Mouse (Mus musculus): ENCODE data around the gene Wfdc15a. TPM values are rescaled to one million over a fixed set of nuclear protein-coding genes. Genes with fewer than 3 reads are reported as not detected.

Gene Wfdc15a
- 0.41 TPM in 1 of 2 replicates, not detected in the other for polyA plus RNA-seq (2015; fragmentation: Nextera tagmentation; extraction: Ambion mirVana)

GRCm38 (mm10) chr2:164199626-164200327 lies at the start of gene Wfdc15a:
Gene Wfdc15a, minus strand, starts transcription at chr2:164200130.

GRCm38 (mm10) chr2:164238366-164238765 lies 38.4 kb upstream of the Wfdc15a start, which contains the start of gene Svs2:
Gene Svs2, minus strand, starts transcription at chr2:164238466.

GRCm38 (mm10) chr2:164221522-164221921 lies 21.6 kb upstream of the Wfdc15a start, which contains the start of gene Wfdc15b:
Gene Wfdc15b, minus strand, starts transcription at chr2:164221660.

GRCm38 (mm10) chr2:164190576-164190975 lies 9.4 kb downstream of the Wfdc15a start, which contains the start of gene Wfdc12:
Gene Wfdc12, minus strand, starts transcription at chr2:164190608.

GRCm38 (mm10) chr2:164182692-164183255 lies 17.2 kb downstream of the Wfdc15a start, which contains the start of gene Wfdc5:
Gene Wfdc5, minus strand, starts transcription at chr2:164182742.

GRCm38 (mm10) chr2:164170902-164171301 lies 29.0 kb downstream of the Wfdc15a start, which contains the start of gene Kcns1:
Gene Kcns1, minus strand, starts transcription at chr2:164171113.

Other genes with a start within 250 kb of the Wfdc15a start
- 229 and 252 TPM in 2 replicates for gene Ywhab, start 205.2 kb downstream of the Wfdc15a start, polyA plus RNA-seq (2015; fragmentation: Nextera tagmentation; extraction: Ambion mirVana)
- 3.4 and 4.4 TPM in 2 replicates for gene Pabpc1l, start 174.7 kb downstream of the Wfdc15a start, polyA plus RNA-seq (2015; fragmentation: Nextera tagmentation; extraction: Ambion mirVana)
- 10.2 and 10.4 TPM in 2 replicates for gene Stk4, start 129.8 kb downstream of the Wfdc15a start, polyA plus RNA-seq (2015; fragmentation: Nextera tagmentation; extraction: Ambion mirVana)
- gene Tomm34, start 129.0 kb downstream of the Wfdc15a start, polyA plus RNA-seq (2015; fragmentation: Nextera tagmentation; extraction: Ambion mirVana): 31.1 and 47.5 TPM in 2 replicates
- 0.23 TPM in 1 of 2 replicates, not detected in the other for gene Kcns1, start 29.0 kb downstream of the Wfdc15a start, polyA plus RNA-seq (2015; fragmentation: Nextera tagmentation; extraction: Ambion mirVana)
- 0.09 TPM in 1 of 2 replicates, not detected in the other for gene Wfdc5, start 17.4 kb downstream of the Wfdc15a start, polyA plus RNA-seq (2015; fragmentation: Nextera tagmentation; extraction: Ambion mirVana)
- gene Wfdc12, start 9.5 kb downstream of the Wfdc15a start, polyA plus RNA-seq (2015; fragmentation: Nextera tagmentation; extraction: Ambion mirVana): 0.33 and 1.1 TPM in 2 replicates
- 2.6 and 3.9 TPM in 2 replicates for gene Wfdc15b, start 21.5 kb upstream of the Wfdc15a start, polyA plus RNA-seq (2015; fragmentation: Nextera tagmentation; extraction: Ambion mirVana)
- gene Svs2, start 38.3 kb upstream of the Wfdc15a start, polyA plus RNA-seq (2015; fragmentation: Nextera tagmentation; extraction: Ambion mirVana): not detected in 2 replicates
- not detected in 2 replicates for gene Svs3b, start 56.5 kb upstream of the Wfdc15a start, polyA plus RNA-seq (2015; fragmentation: Nextera tagmentation; extraction: Ambion mirVana)
- gene Svs4, start 78.3 kb upstream of the Wfdc15a start, polyA plus RNA-seq (2015; fragmentation: Nextera tagmentation; extraction: Ambion mirVana): not detected in 2 replicates
- gene Svs3a, start 89.1 kb upstream of the Wfdc15a start, polyA plus RNA-seq (2015; fragmentation: Nextera tagmentation; extraction: Ambion mirVana): not detected in 2 replicates
- not detected in 2 replicates for gene Svs6, start 116.6 kb upstream of the Wfdc15a start, polyA plus RNA-seq (2015; fragmentation: Nextera tagmentation; extraction: Ambion mirVana)
- 0.23 TPM in 1 of 2 replicates, not detected in the other for gene Svs5, start 132.6 kb upstream of the Wfdc15a start, polyA plus RNA-seq (2015; fragmentation: Nextera tagmentation; extraction: Ambion mirVana)
- gene Slpi, start 189.0 kb upstream of the Wfdc15a start, polyA plus RNA-seq (2015; fragmentation: Nextera tagmentation; extraction: Ambion mirVana): 86.2 and 166 TPM in 2 replicates
- gene Rbpjl, start 203.0 kb upstream of the Wfdc15a start, polyA plus RNA-seq (2015; fragmentation: Nextera tagmentation; extraction: Ambion mirVana): 0.21 and 0.22 TPM in 2 replicates
- gene Matn4, start 205.0 kb upstream of the Wfdc15a start, polyA plus RNA-seq (2015; fragmentation: Nextera tagmentation; extraction: Ambion mirVana): 3.6 and 5.5 TPM in 2 replicates
- 50.7 and 62.6 TPM in 2 replicates for gene Sdc4, start 243.8 kb upstream of the Wfdc15a start, polyA plus RNA-seq (2015; fragmentation: Nextera tagmentation; extraction: Ambion mirVana)

All from adrenal gland, postnatal 0 days (tissue).